Mouse (Mus musculus): Measurements from ENCODE around the gene Olfr330. TPM values are rescaled to one million over a fixed set of nuclear protein-coding genes. Genes with fewer than 3 reads are reported as not detected.
"Not testable (repeated sequence)": the region's sequence is repeated elsewhere in the genome, so short reads cannot be mapped to it uniquely, and the experiment has no call there.

The Olfr330 gene
- polyA plus RNA-seq (2014; fragmentation: Nextera tagmentation; extraction: Ambion mirVana): not detected in 2 replicates

DNA sequence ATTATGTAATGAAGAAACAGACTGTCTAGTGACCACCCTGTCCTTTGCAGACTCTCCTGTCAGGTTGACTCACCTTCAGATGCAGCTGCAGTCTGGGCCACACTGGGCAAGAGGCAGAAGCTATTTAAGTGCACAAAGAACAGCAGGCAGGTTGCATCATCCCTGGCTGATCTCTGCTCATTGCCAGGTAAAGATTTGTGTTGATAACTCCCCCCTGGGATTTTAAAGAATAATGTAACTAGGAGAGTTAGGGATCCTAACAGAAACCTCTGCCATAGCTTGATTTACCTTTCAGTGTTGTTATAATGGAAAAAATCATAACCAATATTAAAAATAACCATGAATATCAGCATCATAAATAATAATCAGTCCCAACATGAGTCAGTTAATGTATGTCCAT lies at the start of gene Olfr330:
TSS of gene Olfr330 (minus strand) at position 101 of the 400 bp plus-strand sequence.
- not testable (repeated sequence) for H3K4me1 ChIP-seq (ENCODE audit: control insufficient read depth, insufficient read depth, low read length); H3K36me3 ChIP-seq (ENCODE audit: control insufficient read depth, insufficient read depth, low read length); H3K9me3 ChIP-seq (ENCODE audit: control insufficient read depth, low read length); H3K27ac ChIP-seq (ENCODE audit: low read depth, low read length); ATAC-seq (ENCODE audit: low FRiP score, low TSS enrichment); H3K9ac ChIP-seq (ENCODE audit: low read depth, low read length); H3K4me3 ChIP-seq (ENCODE audit: low read length); H3K4me2 ChIP-seq (replicated peaks; ENCODE audit: low read depth, low read length); H3K27me3 ChIP-seq (ENCODE audit: control insufficient read depth, insufficient read depth, low read length)

DNA sequence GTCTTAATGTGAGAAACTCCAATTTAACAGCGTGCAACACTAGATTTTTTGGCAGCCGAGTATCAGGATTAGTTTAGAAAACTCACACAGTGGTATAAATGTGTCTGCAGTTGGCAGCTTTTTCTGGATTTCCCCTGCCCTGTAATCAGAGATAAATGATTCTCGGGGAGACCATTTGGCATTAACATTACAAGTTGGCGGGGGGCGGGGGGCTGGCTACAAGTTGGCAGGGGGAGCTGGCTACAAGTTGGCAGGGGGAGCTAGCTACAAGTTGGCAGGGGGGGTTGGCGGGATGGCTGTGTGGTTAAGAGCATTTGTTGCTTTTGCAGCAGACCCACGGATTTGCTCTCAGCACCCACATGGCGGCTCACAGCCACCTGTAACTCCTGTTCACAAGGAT lies 44.0 kb upstream of the Olfr330 start:
- Histone ChIP-seq H3K4me2 (replicated peaks; ENCODE audit: low read depth, low read length) (no peak overlapping the region), H3K4me1 (ENCODE audit: control insufficient read depth, insufficient read depth, low read length) (no peaks in the 10 kb centered on the region), H3K9ac (ENCODE audit: low read depth, low read length) (no peak overlapping the region), H3K27ac (ENCODE audit: low read depth, low read length) (no peak overlapping the region), H3K27me3 (ENCODE audit: control insufficient read depth, insufficient read depth, low read length) (no peaks in the 10 kb centered on the region), H3K4me3 (ENCODE audit: low read length) (no peak overlapping the region), H3K9me3 (ENCODE audit: control insufficient read depth, low read length) (no peaks in the 10 kb centered on the region), H3K36me3 (ENCODE audit: control insufficient read depth, insufficient read depth, low read length) (no peaks in the 10 kb centered on the region)
- 78% methylated on average over 8 of the region's 8 CpGs for WGBS
- no peak for ATAC-seq (ENCODE audit: low FRiP score, low TSS enrichment)

DNA sequence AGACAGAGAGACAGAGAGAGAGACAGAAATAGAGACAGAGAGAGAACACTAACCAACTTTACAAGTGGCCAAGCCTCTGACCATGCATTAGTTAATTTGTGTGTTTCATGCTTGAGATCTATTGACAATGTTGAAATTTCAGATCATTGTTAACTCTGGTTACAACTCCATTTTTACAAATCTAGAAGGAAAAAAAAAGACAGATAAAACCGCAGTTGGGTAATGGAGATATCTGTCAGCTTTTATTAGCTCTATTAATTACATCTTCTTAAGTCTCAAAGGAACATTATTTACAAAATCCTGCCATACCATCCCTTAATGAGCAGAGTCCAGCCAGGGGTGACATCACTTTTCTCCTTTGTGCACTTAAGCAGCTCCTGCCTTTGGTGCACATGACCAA lies 42.8 kb upstream of the Olfr330 start, which contains the start of gene Olfr325:
TSS of gene Olfr325 (plus strand) at position 301 of the 400 bp plus-strand sequence.
- Histone ChIP-seq H3K27me3 (ENCODE audit: control insufficient read depth, insufficient read depth, low read length) (no peaks in the 10 kb centered on the region), H3K9ac (ENCODE audit: low read depth, low read length) (no peak within 1 kb of the TSS), H3K9me3 (ENCODE audit: control insufficient read depth, low read length) (no peaks in the 10 kb centered on the region), H3K4me2 (replicated peaks; ENCODE audit: low read depth, low read length) (no peak within 1 kb of the TSS), H3K4me3 (ENCODE audit: low read length) (no peak within 1 kb of the TSS), H3K4me1 (ENCODE audit: control insufficient read depth, insufficient read depth, low read length) (no peaks in the 10 kb centered on the region), H3K36me3 (ENCODE audit: control insufficient read depth, insufficient read depth, low read length) (no peaks in the 10 kb centered on the region), H3K27ac (ENCODE audit: low read depth, low read length) (no peak within 1 kb of the TSS)
- ATAC-seq (ENCODE audit: low FRiP score, low TSS enrichment): no peak
- WGBS: 64% methylated on average over 1 of the region's 1 CpGs

DNA sequence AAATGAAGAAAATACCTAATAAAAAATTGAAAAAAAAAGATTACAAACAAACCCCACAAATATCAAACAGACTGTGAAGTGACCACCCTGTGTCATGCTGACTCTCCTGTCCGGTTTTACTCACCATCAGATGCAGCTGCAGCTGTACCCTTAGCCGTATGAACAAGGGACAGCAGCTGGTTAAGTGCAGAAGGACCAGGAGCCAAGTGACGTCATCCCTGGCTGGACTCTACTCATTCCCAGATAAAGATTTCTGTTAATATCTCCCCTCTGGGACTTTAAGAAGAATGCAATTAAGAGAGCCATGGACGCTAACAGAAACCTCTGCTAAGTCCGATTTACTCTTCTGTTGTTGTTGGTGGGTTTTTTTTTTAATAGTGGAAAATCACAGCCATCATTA lies 35.8 kb upstream of the Olfr330 start, which contains the start of gene Olfr224:
TSS of gene Olfr224 (minus strand) at position 149 of the 400 bp plus-strand sequence.
- Histone ChIP-seq H3K27ac (ENCODE audit: low read depth, low read length) (no peak within 1 kb of the TSS), H3K27me3 (ENCODE audit: control insufficient read depth, insufficient read depth, low read length) (no peaks in the 10 kb centered on the region), H3K4me2 (replicated peaks; ENCODE audit: low read depth, low read length) (no peak within 1 kb of the TSS), H3K4me3 (ENCODE audit: low read length) (no peak within 1 kb of the TSS), H3K9ac (ENCODE audit: low read depth, low read length) (no peak within 1 kb of the TSS), H3K9me3 (ENCODE audit: control insufficient read depth, low read length) (no peaks in the 10 kb centered on the region), H3K36me3 (ENCODE audit: control insufficient read depth, insufficient read depth, low read length) (no peaks in the 10 kb centered on the region), H3K4me1 (ENCODE audit: control insufficient read depth, insufficient read depth, low read length) (no peaks in the 10 kb centered on the region)
- 81% methylated on average over 5 of the region's 5 CpGs for WGBS
- ATAC-seq (ENCODE audit: low FRiP score, low TSS enrichment): no peak

DNA sequence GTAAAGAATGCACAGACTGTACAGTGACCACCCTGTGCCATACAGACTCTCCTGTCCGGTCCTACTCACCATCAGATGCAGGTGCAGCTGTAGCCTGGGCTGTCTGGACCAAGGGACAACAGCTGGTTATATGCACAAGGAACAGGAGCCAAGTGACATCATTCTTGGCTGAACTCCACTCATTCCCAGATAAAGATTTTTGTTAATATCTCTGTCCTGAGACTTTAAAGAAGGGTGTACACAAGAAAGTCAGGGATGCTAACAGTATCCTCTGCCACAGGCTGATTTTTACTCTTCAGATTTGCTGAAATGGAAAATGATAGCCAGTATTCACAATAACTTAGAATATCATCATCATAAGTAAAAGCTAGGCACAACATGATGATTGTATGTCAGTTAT lies 20.9 kb upstream of the Olfr330 start, which contains the start of gene Olfr328:
TSS of gene Olfr328 (minus strand) at position 101 of the 400 bp plus-strand sequence.
- no peaks in the 10 kb centered on the region for H3K9me3 ChIP-seq (ENCODE audit: control insufficient read depth, low read length)
- no peak within 1 kb of the TSS for H3K27ac ChIP-seq (ENCODE audit: low read depth, low read length)
- no peak within 1 kb of the TSS for H3K9ac ChIP-seq (ENCODE audit: low read depth, low read length)
- H3K4me1 ChIP-seq (ENCODE audit: control insufficient read depth, insufficient read depth, low read length): no peaks in the 10 kb centered on the region
- WGBS: 95% methylated on average over 1 of the region's 1 CpGs
- H3K36me3 ChIP-seq (ENCODE audit: control insufficient read depth, insufficient read depth, low read length): no peaks in the 10 kb centered on the region
- no peak within 1 kb of the TSS for H3K4me3 ChIP-seq (ENCODE audit: low read length)
- no peak within 1 kb of the TSS for H3K4me2 ChIP-seq (replicated peaks; ENCODE audit: low read depth, low read length)
- ATAC-seq (ENCODE audit: low FRiP score, low TSS enrichment): no peak
- H3K27me3 ChIP-seq (ENCODE audit: control insufficient read depth, insufficient read depth, low read length): no peaks in the 10 kb centered on the region; the same call in 1 of the 2 replicates

DNA sequence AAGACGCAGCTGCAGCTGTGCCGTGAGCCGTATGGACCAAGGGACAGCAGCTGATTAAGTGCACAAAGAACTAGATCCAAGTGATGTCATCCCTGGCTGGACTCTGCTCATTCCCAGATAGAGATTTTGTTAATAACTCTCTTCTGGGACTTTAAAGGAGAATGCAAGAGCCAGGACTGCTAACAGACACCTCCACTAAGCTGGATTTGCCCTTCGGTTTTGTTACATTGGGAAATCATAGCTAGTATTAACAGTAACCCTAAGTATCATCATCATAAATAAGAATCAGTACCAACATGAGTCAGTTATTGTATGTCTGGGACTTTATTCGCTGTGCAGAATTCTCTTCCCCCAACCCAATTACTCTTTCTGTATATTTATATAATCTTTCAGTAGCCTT lies 11.7 kb upstream of the Olfr330 start, which contains the start of gene Olfr329-ps:
TSS of gene Olfr329-ps (minus strand) at position 101 of the 400 bp plus-strand sequence.
- 82% methylated on average over 5 of the region's 5 CpGs for WGBS
- Histone ChIP-seq H3K27me3 (ENCODE audit: control insufficient read depth, insufficient read depth, low read length) (no peaks in the 10 kb centered on the region), H3K36me3 (ENCODE audit: control insufficient read depth, insufficient read depth, low read length) (no peaks in the 10 kb centered on the region), H3K9me3 (ENCODE audit: control insufficient read depth, low read length) (no peaks in the 10 kb centered on the region), H3K4me2 (replicated peaks; ENCODE audit: low read depth, low read length) (no peak within 1 kb of the TSS), H3K4me1 (ENCODE audit: control insufficient read depth, insufficient read depth, low read length) (no peaks in the 10 kb centered on the region), H3K27ac (ENCODE audit: low read depth, low read length) (no peak within 1 kb of the TSS), H3K4me3 (ENCODE audit: low read length) (no peak within 1 kb of the TSS), H3K9ac (ENCODE audit: low read depth, low read length) (no peak within 1 kb of the TSS)
- ATAC-seq (ENCODE audit: low FRiP score, low TSS enrichment): no peak

DNA sequence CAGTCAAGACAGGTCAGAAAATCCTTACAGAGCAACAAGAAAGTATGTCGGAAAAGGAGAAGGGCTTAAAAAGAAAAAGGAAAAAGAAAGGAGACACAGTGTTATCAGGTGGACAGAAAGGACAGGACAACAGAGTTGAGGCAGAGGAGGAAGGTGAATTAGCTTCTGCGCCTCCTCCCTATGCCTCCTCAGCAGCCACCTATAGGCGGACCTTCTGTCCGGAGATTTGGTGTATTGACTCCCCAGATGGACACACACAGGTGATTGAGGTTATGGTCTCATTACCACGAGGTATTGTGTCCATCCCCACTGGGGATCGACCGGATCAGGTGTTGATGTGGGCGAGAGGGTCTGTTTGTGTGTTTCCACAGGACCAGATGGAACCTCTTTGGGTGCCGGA lies 14.9 kb downstream of the Olfr330 start:
- H3K4me1 ChIP-seq (ENCODE audit: control insufficient read depth, insufficient read depth, low read length): not testable (repeated sequence)

DNA sequence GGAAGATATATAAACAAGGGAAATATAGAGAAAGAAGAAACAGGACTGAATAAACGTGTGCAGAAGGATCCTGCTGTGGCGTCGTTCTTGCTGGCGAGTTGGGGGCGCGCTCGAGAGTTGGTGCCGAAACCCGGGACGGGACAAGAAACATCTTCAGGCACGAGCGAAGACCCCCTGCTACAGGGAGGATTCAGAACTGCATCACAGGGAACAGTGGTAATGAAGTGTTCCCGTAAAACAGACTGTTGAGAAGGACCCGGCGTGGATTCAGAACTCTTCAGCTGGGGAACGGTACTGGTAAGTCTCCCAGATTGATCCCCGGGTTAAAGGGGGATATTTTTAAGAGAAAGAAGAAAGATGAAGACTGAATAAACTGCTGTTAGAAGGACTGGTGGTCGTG lies 15.7 kb downstream of the Olfr330 start:
- H3K27me3 ChIP-seq (ENCODE audit: control insufficient read depth, insufficient read depth, low read length); H3K9me3 ChIP-seq (ENCODE audit: control insufficient read depth, low read length); H3K4me2 ChIP-seq (replicated peaks; ENCODE audit: low read depth, low read length); ATAC-seq (ENCODE audit: low FRiP score, low TSS enrichment); H3K27ac ChIP-seq (ENCODE audit: low read depth, low read length); H3K36me3 ChIP-seq (ENCODE audit: control insufficient read depth, insufficient read depth, low read length); H3K4me1 ChIP-seq (ENCODE audit: control insufficient read depth, insufficient read depth, low read length); H3K4me3 ChIP-seq (ENCODE audit: low read length); H3K9ac ChIP-seq (ENCODE audit: low read depth, low read length): not testable (repeated sequence)
- 95% methylated on average over 18 of the region's 18 CpGs for WGBS

More for the DNA sequence above, 14.9 kb downstream of the Olfr330 start:
- not testable (repeated sequence) for H3K4me3 ChIP-seq (ENCODE audit: low read length); H3K27ac ChIP-seq (ENCODE audit: low read depth, low read length); H3K36me3 ChIP-seq (ENCODE audit: control insufficient read depth, insufficient read depth, low read length); H3K4me2 ChIP-seq (replicated peaks; ENCODE audit: low read depth, low read length); H3K9me3 ChIP-seq (ENCODE audit: control insufficient read depth, low read length); ATAC-seq (ENCODE audit: low FRiP score, low TSS enrichment); H3K27me3 ChIP-seq (ENCODE audit: control insufficient read depth, insufficient read depth, low read length); H3K9ac ChIP-seq (ENCODE audit: low read depth, low read length)
- WGBS: 89% methylated on average over 6 of the region's 9 CpGs

DNA sequence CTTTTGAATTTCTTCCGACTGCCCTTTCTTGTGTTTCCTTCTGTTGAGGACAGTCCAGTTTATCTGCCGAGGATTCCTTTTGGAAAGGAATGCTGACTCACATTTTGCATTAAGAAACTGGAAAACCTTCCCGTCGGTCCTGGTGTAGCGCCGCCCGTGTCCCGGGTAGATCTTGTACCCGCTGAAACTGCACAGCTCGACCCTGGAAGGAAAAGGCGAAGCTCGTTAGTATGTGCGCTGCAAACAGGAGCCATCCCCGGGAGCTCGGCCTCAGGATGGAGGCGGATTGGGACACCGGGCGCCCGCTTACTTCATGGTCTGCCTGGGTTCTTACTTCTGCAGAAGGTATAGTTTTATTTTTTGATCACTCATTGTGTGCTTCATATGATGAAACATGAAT lies 25.6 kb downstream of the Olfr330 start:
- H3K9ac ChIP-seq (ENCODE audit: low read depth, low read length); H3K27ac ChIP-seq (ENCODE audit: low read depth, low read length); ATAC-seq (ENCODE audit: low FRiP score, low TSS enrichment); H3K4me1 ChIP-seq (ENCODE audit: control insufficient read depth, insufficient read depth, low read length); H3K27me3 ChIP-seq (ENCODE audit: control insufficient read depth, insufficient read depth, low read length); H3K9me3 ChIP-seq (ENCODE audit: control insufficient read depth, low read length); H3K36me3 ChIP-seq (ENCODE audit: control insufficient read depth, insufficient read depth, low read length); H3K4me3 ChIP-seq (ENCODE audit: low read length); H3K4me2 ChIP-seq (replicated peaks; ENCODE audit: low read depth, low read length): not testable (repeated sequence)
- WGBS: 85% methylated on average over 19 of the region's 19 CpGs
